Mouse (Mus musculus): Measurements from ENCODE around the gene Stard10.

DNA sequence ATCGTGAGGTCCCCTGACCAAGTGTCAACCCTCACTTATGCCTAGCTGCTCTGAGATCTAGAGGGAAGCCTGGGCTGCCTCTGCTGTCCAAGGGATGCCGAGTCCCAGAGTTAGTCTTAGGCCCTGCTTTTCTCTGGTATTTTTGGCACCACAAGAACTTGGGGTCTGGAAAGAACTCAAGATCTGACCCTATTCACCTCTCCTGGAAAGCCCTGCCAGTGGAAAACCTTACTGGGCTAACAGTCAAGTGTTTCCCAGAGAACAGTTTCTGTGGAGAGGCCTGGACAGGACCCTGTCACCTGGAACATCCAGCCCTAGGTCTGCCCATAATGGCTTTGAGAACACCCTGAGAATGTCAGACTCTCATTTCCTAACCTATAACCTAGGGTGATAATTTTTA is 30.1 kb downstream of the Stard10 start:
- TF ChIP-seq CTCF (IDR thresholded peaks at IDR 0.05; ENCODE audit: insufficient read depth, low read length) (no peak), POLR2A (IDR thresholded peaks at IDR 0.05; ENCODE audit: borderline replicate concordance, extremely low read depth, low read depth, low read length) (no peak)

Data from lung, adult 2 months (tissue).